Mouse (Mus musculus) layer of hippocampus, postnatal 10 days (tissue): ENCODE measurements at regions not wholly inside any gene's neighbourhood (a gene's known extent, or its start where the extent isn't known, plus 50 kb on each side); places are given as distances from the start of the nearest gene placed in this dataset.

Experiments
- DNase-seq, 2 experiments: peaks; one replicate each; pipeline ENCODE4 v3.0.0; 2021; ENCODE audit warnings: low spot score in 2 of 2

DNA sequence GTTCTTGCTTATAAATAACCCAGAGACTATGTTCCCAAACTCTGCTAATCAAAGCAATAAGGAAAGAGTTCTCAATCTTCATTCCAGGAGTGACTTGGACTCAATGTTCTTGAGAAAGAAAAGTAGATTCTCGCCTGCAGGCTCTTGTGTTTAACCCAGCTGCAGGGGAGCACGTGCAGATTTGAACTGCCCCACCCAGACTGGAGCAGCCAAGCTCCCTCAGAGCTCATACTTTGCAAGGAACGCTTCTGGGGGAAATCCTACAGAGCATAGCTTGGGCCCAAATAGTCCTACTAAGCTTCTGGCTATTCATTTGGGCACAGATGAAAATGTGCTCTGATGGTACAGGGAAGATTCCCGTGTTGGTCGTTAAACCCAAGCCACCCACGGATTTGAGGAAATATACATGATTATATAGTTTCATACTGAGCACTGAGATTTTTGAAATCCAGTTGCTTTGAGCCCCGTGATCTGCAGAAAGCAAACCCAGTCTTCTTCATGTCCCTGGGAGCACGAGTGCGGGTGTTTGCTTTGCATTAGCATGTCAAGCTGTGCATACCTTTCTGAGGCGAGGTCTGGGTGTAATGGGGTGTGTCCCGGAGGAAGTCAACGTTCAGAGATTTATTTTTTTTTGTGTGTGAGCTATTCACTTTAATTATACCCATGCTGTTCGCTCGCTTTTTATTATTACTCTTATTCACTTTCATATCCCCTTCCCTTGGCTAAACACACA lies 99.1 kb upstream of the Trp63 start:
- DNase-seq = no peak

DNA sequence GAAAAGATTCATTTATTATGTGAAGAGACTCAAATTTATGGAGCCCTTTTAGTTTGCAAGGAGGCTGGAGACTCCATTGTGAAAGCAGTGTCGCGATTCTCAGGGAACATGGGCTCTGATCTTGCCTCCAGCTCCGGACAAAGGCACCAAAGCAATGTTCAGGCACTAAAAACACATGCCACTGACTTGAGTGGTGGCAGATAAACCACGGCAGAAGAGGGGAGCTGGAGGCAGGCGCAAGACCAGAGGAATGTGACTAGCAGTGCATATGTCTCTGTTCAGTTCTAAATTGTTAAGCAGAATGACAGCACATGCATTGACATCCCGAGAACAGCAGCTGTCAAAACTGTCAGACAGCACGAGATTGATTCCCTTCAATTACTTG lies 98.5 kb upstream of the Trp63 start:
- no peak for DNase-seq

DNA sequence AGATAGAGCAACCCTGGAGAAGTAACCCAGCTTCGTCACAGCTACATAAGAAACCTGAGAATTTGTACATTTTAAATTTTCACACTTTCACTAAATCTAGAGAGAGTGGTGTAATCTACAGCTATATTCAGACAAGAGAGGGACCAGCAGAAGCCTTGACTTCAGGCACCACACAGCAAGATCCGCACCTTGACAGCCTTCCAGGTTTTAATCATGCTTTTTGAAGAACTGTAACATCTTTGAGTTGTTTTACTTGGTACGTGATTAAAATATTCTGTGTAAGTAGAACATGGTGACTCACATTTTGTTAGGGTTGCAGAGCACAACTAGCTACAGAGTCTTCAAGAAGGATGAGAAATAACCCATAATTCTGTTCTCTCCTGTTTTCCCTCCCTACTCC lies 97.6 kb upstream of the Trp63 start:
- DNase-seq = no peak

DNA sequence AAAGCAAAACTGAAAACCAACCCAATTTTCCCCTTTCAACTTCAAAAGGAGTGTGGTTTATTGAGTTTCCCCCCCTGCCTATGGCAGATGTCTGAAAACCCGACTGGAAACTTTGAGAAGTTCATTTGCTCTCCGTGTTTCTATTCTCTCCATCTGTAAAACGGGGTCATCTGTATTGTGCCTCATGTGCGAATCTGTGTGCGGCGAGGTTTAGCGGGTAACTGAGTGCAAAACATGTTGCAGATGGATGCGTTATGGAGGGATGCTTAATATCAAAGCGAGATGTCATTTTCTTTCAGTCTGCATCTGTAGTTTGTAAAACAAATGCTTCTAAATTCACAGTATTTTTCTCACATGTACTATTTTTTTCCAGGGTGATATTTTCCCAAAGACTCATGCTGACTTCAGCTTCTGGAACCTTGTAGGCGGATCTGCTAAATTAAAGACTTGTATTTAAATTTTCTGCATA lies 95.7 kb upstream of the Trp63 start:
- DNase-seq = no peak

DNA sequence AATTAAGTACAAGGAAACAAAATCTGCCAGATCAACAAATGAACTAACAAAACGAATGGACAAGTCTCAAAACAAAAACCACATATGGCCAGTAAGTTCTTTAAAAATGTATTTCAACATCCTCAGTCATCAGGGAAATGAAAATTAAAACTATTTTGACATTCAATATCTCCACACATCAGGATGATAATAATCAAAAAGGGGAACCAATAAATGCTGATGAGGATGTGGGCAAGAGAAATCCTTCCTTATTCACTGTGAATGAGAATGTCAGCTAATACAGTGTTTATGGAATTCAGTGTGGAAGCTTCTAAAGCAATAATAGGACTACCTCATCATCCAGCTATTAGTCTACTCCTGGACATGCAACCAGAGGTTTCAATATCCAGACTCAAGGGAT lies 86.1 kb upstream of the Trp63 start:
- DNase-seq = no peak

DNA sequence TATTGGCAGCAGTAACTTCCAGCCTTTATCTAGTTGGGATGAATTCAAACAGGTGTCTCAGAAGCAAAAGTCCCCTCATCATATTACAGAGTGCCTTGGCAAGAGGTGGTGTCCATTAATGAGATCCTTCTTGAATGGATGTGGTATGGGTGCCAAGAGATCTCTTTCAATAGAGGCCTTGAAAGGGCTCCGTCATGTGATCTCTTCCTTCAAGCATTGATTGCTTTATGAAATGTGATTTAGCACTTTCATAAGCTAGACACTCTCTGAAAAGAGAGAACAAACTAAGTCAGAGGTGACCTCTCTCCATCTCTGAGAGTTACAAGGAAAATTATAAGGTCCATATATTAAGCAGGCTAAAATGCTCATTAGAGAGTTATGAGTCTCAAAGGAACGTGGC lies 80.4 kb upstream of the Trp63 start:
- DNase-seq = no peak

DNA sequence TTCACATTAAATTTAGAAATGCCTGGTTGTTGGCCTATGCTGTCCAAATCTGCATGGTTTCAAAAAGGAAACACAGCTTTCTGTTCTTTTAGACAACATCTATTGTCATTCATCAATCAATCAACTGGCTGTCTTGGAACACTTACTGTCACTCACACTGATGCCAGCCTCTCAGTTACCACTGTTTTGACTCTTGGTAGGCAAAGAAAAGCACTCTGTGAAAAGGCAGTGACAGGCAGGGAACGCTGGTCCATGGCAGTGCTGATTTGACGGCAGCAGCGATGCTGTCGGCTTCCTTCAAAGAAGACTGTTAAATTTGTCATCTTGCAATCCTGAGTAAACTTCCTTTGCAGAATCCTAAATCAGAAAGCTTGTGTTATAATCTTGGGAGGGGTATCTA lies 68.3 kb upstream of the Trp63 start:
- no peak for DNase-seq

DNA sequence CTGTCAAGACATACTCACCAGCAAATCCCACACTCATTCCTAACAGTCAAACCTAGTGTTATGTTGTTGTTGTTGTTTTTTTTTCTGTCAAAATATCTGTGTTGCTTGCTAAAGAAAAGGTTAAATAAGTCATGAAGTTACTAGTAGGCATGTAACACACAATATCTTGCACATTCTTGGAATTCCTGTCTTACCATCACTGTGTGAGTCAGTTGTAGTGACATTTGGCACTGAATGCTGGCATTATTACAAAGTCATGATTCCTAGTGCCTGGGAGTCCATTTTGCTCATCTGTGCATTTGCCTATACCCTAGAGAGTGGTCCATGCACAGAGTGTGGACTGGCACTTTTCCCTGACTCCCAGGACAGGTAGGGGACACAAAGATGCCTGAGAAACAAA lies 67.9 kb upstream of the Trp63 start:
- DNase-seq = no peak

DNA sequence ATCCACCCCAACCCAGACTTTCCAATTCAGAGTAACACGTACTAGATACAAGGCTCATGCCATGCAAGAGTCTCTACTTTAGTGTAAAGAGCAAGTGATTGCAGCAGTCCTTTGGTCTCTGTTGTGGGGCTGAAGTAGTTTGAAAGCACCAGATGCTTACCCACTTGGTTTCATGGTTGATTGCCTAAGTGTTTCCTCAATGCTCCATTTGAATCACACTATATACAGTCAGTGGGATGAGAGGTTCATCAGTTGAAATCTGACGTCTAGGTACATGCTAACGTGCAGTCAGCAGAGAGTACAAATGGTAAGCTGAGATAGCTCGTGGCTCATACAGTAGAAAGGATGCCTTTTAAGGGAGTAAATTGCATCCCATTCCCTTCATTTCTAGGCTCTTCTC lies 64.7 kb upstream of the Trp63 start:
- no peak for DNase-seq

DNA sequence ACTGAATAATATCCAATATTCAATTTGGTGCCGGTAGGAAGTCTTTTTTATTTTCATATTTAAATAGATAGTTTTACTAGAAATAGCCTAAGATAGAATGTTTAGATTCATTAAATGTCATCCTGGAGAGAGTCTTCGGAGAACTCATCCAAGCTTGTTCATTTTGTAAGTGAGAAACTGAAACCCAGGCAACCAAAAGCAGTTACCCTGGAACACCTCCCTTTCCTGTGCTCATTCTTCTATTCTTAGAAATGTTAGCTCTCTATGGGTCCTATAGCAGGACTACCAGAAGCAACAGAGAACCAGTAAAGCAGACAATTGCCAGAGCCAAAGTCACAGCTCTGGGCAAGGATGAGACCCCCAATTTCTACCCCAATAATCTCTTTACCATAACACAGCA lies 60.9 kb upstream of the Trp63 start:
- no peak for DNase-seq

DNA sequence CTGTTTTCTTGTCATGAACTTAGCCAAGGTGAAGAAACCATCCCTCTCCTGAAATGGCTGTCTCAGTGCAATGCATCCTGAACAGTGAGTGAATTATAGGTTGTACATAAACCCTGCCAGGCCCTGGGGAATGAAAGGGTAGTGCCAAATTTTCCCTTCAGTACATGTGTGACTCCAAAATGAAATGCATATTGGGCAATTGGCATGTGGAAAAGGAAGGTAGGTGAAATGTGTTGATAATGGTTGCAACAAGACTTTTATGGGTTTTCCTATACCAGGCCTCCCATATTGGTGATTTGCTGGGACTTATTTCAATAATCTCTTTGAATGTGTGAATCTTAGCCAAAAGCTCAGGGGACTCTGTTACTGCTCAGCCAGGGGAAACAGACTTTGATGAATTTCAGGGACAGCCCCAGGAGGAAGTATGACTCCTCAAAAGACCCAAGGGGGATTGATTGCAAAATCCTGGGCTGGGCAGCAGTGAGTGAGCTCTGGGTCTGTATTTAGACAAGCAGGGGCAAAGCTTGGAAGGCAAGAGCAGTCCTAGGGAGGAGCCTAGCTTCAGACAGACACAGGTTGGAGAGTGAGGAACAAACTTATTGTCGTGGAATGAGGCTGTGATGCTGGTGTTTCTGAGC lies 59.5 kb upstream of the Trp63 start:
- DNase-seq = no peak

DNA sequence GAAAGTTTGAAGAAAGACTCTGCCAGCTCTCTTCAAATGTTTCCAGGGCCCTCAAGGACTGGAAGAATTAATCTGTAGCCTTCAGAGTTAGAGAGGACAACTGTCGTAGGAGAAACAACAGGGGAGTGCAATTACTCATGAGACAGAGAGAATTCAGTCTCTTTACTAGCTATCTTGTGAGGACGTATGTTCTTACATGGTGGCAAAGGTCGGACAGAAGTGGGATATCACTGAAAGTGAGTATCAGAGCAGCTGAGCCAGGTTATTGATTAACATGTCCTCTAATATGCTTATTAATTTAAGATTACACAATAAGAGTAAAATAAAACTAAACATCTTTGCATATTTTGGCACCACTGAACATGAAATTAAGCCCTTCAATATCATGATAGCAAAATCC lies 53.8 kb upstream of the Trp63 start:
- no peak for DNase-seq

DNA sequence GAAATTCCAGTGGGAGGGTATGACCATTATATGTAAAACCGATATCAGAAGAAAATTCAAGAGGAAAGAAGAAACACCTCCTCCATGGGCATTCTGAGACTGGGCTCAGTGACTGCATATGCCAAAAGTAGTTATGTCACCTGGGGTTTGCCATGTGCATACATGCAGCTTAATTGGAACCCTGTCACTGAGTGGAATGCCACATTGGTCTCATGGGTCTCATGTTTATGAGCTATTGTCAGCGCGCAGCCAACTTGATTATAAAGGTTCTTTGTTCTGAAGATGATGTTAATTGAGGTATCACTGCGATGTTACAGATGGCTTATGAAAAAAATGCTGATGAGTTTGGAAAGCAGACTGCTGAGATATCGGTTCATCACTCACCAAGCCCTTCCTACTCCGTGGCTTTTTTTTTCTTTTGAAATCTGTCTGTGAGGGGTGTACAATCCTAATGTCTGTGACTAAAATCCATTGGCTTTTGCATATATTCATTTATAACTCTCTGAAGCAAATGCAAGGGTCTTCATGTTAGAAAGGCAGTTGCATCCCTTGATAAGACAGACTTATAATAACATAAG lies 52.3 kb upstream of the Trp63 start:
- no peak for DNase-seq
